Mouse (Mus musculus) heart, adult 18-20 months (tissue): ENCODE measurements around the gene Ero1l. TPM values are rescaled to one million over a fixed set of nuclear protein-coding genes. Genes with fewer than 3 reads are reported as not detected.

Experiments
- DNase-seq, 2 experiments: peaks; one replicate each; pipeline ENCODE4 v3.0.0; 2021 to 2022; ENCODE audit warnings: mixed read lengths in 1 of 2
- long read RNA-seq, 2 experiments: library from polyadenylated mRNA; stranded (forward); transcript quantifications; one replicate each; pipeline ENCODE4 v2.0.0; 2021
- total RNA-seq, 2 experiments: library from RNA; stranded (reverse); gene quantifications; 2 replicates each; pipeline ENCODE4 v1.2.3; 2021

Ero1l gene
- total RNA-seq = 10 to 100 TPM; 19.9 to 24.9 TPM
- long read RNA-seq, experiment 1 = 0 reads
- long read RNA-seq, experiment 2 = 0 reads

DNA sequence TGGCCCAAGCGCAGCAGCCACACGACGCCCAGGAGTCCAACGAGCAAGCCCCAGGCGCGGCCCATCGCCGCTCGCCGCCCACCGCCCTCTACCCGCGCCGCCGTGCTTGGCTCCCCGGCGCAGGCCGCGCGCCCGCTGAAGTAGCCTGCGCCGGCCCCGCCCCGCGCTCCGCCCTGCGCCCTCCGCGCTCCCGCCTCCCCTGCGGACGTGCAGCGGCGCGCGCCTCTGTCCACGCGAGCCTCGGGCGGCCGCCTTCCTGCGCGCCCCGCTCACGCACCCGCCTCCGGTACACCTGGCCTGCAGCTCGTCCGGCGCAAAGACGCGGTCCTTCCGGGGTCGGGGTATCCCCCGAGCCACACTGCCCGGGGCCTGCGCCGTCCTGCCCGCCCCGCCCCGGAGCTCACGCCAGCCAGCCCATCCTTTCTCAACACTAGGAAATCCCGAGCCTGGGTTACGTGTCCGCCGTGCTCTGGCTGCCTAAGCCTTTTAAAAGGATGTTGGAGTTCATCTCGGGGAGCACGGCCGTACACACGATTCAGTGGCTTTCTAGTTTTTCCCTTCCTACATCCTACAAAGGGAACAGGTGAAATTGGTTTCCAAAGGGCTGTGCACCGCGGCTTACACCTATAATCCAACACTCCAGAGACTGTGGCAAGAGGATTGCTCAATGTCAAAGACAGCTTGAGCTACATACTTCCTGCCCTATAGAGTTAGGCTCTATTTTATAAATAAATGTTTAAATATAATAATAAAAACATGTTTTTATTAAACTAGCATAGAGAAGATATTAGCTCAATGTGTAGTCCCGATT is at the start of gene Ero1l:
TSS of gene Ero1l (minus strand) at position 346 of the 811 bp plus-strand sequence.
- peak; percentile 86 to 91 for DNase-seq

- no peak for DNase-seq
Measured at GRCm38 (mm10) chr14:45365196-45365587, 46.6 kb upstream of the Ero1l start.

DNA sequence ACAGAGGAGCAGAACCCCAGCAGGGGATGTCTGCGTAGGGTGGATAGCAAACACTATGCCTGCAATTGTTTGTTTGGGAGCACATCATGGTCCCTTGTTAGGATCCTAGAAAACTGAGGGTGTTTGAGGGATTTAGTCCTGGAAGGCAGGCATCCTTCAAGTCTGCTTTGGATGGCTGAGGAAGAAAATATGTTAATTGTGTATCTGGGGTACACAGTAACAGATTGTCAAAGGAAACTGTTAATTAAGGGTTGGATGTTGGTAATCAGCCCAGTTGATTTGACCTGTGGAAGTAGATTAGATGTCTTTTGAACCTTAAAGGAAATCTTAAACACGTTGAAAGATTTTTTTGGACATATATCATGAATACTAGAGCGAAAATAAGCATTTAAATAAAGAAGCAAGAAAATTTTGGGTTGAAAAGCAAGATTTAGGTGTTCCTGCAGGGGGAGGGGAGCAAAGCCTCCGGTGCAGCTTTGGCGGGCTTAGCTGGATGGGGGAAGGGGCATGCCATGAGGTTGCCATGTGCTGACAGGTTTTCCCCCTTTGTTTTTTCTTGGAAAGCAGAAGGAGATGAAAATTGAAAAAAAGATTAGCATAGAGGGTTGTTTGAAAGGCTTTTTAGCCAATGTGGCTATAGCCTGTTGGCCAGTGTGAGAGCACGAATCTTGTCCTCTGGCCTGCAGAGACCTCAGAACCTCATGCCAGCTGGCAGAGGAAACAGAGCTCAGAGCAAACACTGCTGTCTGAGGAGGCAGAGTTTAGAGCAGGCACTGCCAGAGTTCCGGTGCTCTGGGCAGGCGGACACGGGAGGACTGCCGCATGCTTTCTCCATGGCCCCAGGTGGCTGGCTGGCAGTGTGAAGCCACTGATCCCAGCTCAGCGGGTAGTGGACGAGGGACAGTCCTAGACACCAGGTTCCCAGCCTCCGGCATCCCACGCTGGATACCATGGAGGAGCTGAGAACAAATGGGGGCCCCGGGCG is 45.9 kb upstream of the Ero1l start:
- DNase-seq = peak; percentile 68 to 81

DNA sequence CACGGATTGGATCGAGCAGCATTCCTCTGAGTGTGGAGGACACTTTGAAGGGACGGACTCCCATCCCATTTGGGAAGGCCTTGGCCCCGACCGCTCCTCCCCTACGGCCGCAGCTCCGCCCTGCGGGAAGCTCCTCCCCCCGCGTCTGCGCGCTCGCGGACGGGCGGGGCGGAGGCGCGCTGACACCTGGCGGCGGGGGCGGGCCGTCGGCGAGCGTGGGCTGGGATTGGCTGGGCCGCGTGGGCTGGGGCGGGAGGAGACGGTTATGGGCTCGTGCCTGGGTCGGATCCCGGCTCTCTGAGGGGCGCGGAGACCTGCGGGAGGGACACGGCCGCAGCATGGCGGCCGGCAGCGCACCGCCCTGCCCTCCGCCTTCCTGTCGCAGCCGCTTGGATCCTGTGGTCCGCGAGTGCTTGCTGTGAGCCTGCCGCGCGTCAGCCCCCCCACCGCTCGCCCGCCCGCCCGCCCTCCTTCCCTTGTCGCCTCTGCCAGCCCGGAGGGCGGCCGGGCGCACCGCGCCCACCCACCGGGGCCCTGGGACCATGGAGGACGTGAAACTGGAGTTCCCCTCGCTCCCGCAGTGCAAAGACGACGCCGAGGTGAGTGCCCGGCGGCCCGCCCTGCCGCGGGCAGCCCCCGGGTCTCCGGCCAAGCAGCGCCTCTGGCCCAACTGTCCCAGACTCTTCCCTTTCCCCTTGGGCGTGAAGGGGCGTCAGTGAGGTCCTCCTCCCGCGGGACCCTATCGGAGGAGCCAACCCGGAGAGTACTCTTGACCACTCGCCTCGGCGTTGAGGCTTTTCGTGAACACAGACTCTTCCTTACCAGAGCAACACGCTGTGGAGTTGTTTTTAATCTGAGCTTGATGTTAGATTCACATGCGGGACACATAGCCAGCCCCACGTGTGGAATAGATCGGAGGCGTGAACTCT is 32.6 kb upstream of the Ero1l start, which contains the start of gene Styx:
TSS of gene Styx (plus strand) at position 163 of the 929 bp plus-strand sequence.
- DNase-seq = peak; percentile 97

- DNase-seq = peak; percentile 91 to 95
Measured at GRCm38 (mm10) chr14:45329589-45330181, 11.1 kb upstream of the Ero1l start, which contains the start of gene Psmc6. Psmc6 (plus strand) TSS chr14:45329788.

DNA sequence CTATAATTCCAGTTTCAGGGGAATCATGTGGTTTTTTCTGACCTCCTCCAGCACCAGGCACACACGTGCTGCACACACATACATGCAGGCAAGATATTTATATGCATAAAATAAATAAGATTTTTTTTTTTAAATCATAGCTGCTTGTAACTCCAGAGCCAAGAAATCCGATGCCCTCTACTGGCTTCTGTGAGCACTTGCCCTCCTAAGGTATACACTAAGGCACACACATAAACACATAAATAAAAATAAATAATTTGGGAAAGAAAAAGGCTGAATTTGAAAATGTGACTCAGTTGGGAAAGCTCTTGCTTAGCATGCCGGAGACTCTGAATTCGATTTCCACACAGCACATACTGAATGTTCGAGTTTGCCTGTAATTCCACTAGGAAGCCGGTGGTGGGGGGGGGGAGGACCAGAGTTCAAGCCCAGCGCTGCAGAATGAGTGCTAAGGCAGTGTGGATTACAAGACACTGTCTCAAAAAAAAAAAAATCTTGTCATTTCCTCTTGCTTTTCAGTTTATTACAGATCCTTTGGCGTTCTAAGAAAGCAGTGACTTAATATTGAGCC is 10.5 kb upstream of the Ero1l start:
- DNase-seq = no peak

- no peak for DNase-seq
Measured at GRCm38 (mm10) chr14:45328072-45328713, 9.6 kb upstream of the Ero1l start.

DNA sequence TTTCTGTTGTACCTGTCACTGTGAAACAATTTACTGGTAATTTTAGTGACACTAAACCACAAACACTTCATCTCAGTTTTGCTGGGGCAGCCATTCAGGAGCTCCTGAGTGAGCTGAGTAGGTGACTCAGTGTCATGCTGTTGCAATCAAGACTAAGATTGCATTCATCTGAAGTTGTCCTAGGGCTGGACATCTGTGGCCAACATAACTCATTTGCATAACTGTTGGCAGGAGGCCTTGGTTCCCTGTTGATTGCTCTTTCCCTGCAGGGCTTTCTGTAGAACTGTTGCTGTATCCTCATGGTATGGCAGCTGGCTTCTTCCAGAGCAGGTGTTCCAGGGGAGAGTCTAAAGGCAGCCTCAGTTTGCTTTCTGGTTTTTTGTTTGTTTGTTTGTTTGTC is 6.9 kb upstream of the Ero1l start:
- DNase-seq = no peak

GRCm38 (mm10) chr14:45323320-45323719 is 4.7 kb upstream of the Ero1l start:
- DNase-seq = no peak

DNA sequence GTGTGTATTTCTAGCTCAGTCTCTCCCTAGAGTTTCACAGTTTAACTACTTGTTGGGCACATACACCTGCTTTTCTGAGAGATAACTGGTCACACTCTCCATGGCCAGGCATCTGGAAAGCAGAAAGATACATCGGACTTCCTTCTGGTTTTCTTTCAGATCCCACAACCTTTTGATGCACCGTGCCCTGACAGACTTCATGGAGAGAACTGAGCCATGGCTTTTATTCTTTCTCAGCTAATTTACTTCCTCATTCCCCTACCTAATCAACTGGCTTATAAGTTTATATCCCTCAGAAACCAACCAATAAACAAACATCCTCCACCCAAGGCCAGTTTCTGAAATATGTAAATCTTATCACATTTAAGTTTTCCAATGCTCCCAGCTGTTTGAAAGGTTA is 3.9 kb upstream of the Ero1l start:
- no peak for DNase-seq

DNA sequence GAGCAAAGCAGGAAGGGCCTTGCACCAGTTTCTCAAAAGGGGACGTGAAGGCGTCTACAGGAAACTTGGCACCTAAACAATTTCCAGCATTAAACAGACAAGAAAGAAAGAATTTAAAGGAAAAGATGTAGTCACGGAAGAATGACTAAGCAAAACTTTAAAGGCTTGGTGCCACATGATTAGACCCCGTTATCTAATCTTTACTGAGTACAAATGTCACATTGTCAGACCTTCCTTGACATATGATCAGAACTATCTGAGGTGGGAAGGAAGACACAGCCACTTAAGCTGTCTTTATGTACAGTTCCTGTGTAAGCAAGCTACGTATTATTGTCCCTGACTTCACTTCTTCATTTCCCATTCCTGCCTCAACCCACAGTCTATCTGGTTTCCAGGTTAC is 3.1 kb upstream of the Ero1l start:
- no peak for DNase-seq

GRCm38 (mm10) chr14:45321067-45321466 is 2.5 kb upstream of the Ero1l start:
- DNase-seq = no peak

GRCm38 (mm10) chr14:45320111-45320510 is 1.5 kb upstream of the Ero1l start:
- DNase-seq = no peak

- DNase-seq = no peak
Measured at GRCm38 (mm10) chr14:45319237-45319610, 653 bp upstream of the Ero1l start.

- no peak for DNase-seq
Measured at GRCm38 (mm10) chr14:45317921-45318411, 605 bp downstream of the Ero1l start.

DNA sequence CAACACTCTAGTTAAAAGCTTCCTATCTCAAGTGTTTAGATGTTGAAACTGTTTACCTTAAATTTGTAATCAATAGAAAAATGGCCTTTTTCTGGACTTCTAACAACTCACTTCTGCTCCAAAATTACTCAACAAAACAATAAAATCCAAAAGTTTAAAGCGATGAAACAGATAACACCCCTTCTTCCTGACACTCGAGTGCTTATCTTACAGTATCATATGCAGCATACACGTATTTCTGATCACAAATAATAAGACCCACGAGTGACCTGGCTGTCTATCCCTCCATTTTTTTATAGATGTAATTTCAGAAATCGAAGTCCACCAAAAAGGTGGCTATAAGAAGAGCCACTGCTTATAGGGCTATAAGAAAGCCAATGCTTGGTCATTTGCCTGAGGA is 1.6 kb downstream of the Ero1l start:
- no peak for DNase-seq

DNA sequence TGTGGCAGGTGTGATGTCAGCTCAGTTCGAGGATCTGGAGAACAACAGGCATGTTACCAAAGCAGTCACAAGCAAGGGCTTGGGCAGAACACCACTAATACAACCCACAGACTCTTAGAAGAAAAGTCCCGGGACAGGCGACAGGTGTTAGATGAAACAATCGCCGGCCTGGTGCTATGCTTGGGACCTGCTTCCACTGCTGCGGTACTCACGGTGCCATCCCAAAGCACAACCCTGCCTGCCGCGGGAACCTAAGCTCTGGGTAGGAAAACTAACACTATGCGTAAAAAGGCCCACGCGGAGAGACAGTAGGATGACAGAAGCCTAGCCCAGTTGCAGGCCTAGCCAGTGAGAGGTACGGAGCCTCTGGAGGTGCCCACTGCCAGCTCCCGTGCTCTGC is 8.5 kb downstream of the Ero1l start:
- DNase-seq = no peak

DNA sequence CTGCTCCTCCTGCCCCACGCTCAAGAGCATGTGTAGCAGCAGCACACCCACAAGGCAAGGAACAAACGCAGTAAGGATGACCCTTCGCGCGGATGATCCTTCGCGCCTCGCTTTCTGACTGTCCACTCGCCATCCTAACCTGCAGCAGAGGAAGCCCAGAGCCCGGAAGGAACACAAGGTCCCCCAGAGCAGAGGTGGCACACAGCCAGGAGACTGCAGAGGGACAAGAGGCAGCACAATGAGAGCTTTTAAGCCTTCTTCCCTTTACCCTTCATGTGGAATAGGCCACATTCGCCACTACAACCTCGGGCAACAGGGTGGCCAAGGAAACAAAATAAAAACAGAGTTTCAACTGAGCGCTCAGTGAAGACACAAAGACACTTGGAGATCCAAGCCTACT is 8.9 kb downstream of the Ero1l start:
- peak in 1 of 2 experiments; percentile 19 for DNase-seq

DNA sequence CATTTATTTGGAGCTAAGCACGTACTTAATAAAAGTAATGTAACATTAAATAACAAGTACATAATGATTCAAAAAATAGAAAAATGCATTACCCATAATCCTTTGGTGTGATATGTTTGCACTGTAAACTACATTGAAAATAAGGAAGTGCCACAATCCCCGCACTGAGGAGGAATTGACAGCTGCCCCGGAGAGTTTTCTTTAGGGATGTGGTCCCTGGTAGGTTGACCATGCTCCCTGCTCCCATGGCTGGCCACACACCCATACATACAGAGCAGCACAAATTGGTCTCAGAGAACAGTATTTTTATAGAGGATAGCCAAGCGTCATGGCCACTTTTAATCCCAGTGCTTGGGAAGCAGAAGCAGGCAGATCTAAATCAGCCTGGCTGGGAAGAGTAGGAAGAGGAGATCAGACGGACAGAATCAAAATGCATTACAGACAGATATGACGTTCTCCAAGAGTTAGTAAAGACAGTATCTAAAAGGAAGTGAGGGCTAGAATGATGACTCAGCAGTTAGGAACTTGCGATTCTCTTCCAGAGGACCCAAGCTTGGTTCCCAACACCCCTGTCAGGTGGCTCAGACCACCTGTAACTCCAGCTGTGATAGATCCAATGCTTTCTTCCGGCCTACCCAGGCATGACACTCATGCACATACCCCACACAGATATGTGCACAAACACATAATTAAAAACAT is 10.8 kb downstream of the Ero1l start:
- no peak for DNase-seq

GRCm38 (mm10) chr14:45305852-45306251 is 12.7 kb downstream of the Ero1l start:
- no peak for DNase-seq
